Mouse (Mus musculus) skeletal muscle tissue, postnatal 0 days (tissue): ENCODE measurements around the gene Ccnc. TPM values are rescaled to one million over a fixed set of nuclear protein-coding genes. Genes with fewer than 3 reads are reported as not detected.

Experiments used
- polyA plus RNA-seq: library from polyadenylated mRNA; unstranded; fragments of >200 nt; fragmentation: Nextera tagmentation; extraction: Ambion mirVana; gene quantifications from 2 replicates; pipeline ENCODE4 v1.2.1, GENCODE M21; 2015

Ccnc gene
- 17.9 and 19.3 TPM in 2 replicates for polyA plus RNA-seq

GRCm38 (mm10) chr4:21727615-21728165 is at the start of gene Ccnc:
TSS of gene Ccnc (plus strand) at chr4:21727701.

GRCm38 (mm10) chr4:21685595-21686091 is 41.9 kb upstream of the Ccnc start, which contains the start of gene Prdm13:
TSS of gene Prdm13 (minus strand) at chr4:21685963.

GRCm38 (mm10) chr4:21766863-21767304 is 39.4 kb downstream of the Ccnc start, which contains the start of the genes Usp45 and Tstd3:
TSS of gene Usp45 (plus strand) at chr4:21767156.
TSS of gene Tstd3 (minus strand) at chr4:21767212.

Other genes with a start within 250 kb of the Ccnc start
- gene Prdm13, start 41.7 kb upstream of the Ccnc start, polyA plus RNA-seq = not detected in 2 replicates
- gene Usp45, start 39.5 kb downstream of the Ccnc start, polyA plus RNA-seq = 4.1 and 4.7 TPM in 2 replicates
- gene Tstd3, start 39.5 kb downstream of the Ccnc start, polyA plus RNA-seq = 9.2 and 11.6 TPM in 2 replicates
- 51.4 and 53.7 TPM in 2 replicates for gene Pnisr, start 119.9 kb downstream of the Ccnc start, polyA plus RNA-seq
- 25.4 and 26.6 TPM in 2 replicates for gene Coq3, start 152.0 kb downstream of the Ccnc start, polyA plus RNA-seq
- 0.83 and 1.1 TPM in 2 replicates for gene Faxc, start 203.6 kb downstream of the Ccnc start, polyA plus RNA-seq